Mouse (Mus musculus) heart, adult 2 months (tissue): ENCODE measurements around the gene Coa6. TPM values are rescaled to one million over a fixed set of nuclear protein-coding genes. Genes with fewer than 3 reads are reported as not detected.

Source experiments
- DNase-seq, 2 experiments: peaks; one replicate each; pipeline ENCODE4 v3.0.0; 2021
- H3K27ac ChIP-seq: fragments of 200-600 bp; 2 replicates; pipeline ENCODE4 v1.8.1; 2022
- H3K27me3 ChIP-seq: fragments of 200-500 bp; 2 replicates; pipeline ENCODE4 v1.6.1; 2012; ENCODE audit warnings: mild to moderate bottlenecking, low read length, inconsistent platforms, mixed read lengths; ENCODE audit not compliant: control insufficient read depth, insufficient read depth
- H3K36me3 ChIP-seq: fragments of 200-500 bp; 2 replicates; pipeline ENCODE4 v1.6.1; 2012; ENCODE audit warnings: low read length, inconsistent platforms; ENCODE audit not compliant: control insufficient read depth, insufficient read depth
- H3K4me1 ChIP-seq: fragments of 200-500 bp; 2 replicates; pipeline ENCODE4 v1.6.1; 2011; ENCODE audit warnings: low read length; ENCODE audit not compliant: control insufficient read depth, insufficient read depth
- H3K4me3 ChIP-seq: fragments of 200-600 bp; 2 replicates; pipeline ENCODE4 v1.8.1; 2022
- H3K79me2 ChIP-seq: fragments of 200-500 bp; replicated peaks from 2 replicates; pipeline ENCODE4 v1.6.1; 2012; ENCODE audit warnings: mild to moderate bottlenecking, inconsistent platforms, low read length, moderate library complexity, mixed read lengths; ENCODE audit not compliant: control insufficient read depth, insufficient read depth
- H3K9ac ChIP-seq: fragments of 200-500 bp; 2 replicates; pipeline ENCODE4 v1.6.1; 2012; ENCODE audit warnings: low read depth, mild to moderate bottlenecking, control low read depth, inconsistent platforms, low read length, mixed read lengths
- CTCF ChIP-seq: fragments of 200-600 bp; IDR thresholded peaks from 2 replicates; pipeline ENCODE4 v1.8.1; 2022; ENCODE audit warnings: antibody characterized with exemption, mild to moderate bottlenecking, moderate library complexity
- EP300 ChIP-seq: fragments of 200-500 bp; IDR thresholded peaks from 2 replicates; pipeline ENCODE4 v1.6.1; 2011; ENCODE audit warnings: low read depth, low read length, control low read depth; ENCODE audit not compliant: insufficient read depth
- POLR2A ChIP-seq: fragments of 200-500 bp; IDR thresholded peaks from 2 replicates; pipeline ENCODE4 v1.6.1; 2011; ENCODE audit warnings: mild to moderate bottlenecking, low read depth, low read length, control low read depth; ENCODE audit not compliant: insufficient read depth
- WGBS: fragments of 180-500 bp; shearing (Covaris S2); methylation state at CpG from one replicate; pipeline ENCODE4 v1.1.7; 2018; 5-methylcytosine and 5-hydroxymethylcytosine counted together
- intact Hi-C: fragments of 180-260 bp; cut with DNase I; formaldehyde crosslinking; loops from one replicate; pipeline ENCODE4 v1.15.1; 2025
- long read RNA-seq: library from polyadenylated mRNA; stranded (forward); transcript quantifications from one replicate; pipeline ENCODE4 v2.0.0, GENCODE M21; 2021
- polyA plus RNA-seq: library from polyadenylated mRNA; depleted of rRNA; stranded (reverse); fragments of >200 nt; gene quantifications from 2 replicates; pipeline ENCODE4 v1.2.3, GENCODE M21; 2012; rRNA removed
- total RNA-seq, 2 experiments: library from RNA; stranded (reverse); gene quantifications; 2 replicates each; pipeline ENCODE4 v1.2.3; 2021

The Coa6 gene
- 10 to 100 TPM; 24.1 to 28.9 TPM for total RNA-seq
- polyA plus RNA-seq = 19.9 and 29.2 TPM in 2 replicates
- long read RNA-seq, transcript Coa6-201 (2 exons, 747 nt) = major isoform, 16 of 16 reads
- long read RNA-seq, partial matches to known transcripts = 0 of 16 reads
- long read RNA-seq, other reads (novel, unspliced or antisense) = 0 of 16 reads

GRCm38 (mm10) chr8:126422174-126422919, at the start of gene Coa6:
Coa6 (plus strand) TSS chr8:126422515.
- peaks cover 2% of the 10 kb centered on the region for H3K4me1 ChIP-seq
- TF ChIP-seq POLR2A (peak; percentile 78), EP300 (no peak), CTCF (no peak)
- intact Hi-C loops = loop anchor here (5.0 kb wide), 1 partner anchor 515 kb away; no protein-coding TSS in a partner anchor
- no peaks in the 10 kb centered on the region for H3K27me3 ChIP-seq
- no peaks in the 10 kb centered on the region for H3K79me2 ChIP-seq
- peak within 1 kb of the TSS; percentile 85 for H3K4me3 ChIP-seq
- peak within 1 kb of the TSS; percentile 91 for H3K27ac ChIP-seq
- under 1% methylated on average over 61 of the region's 61 CpGs for WGBS
- H3K9ac ChIP-seq = peak within 1 kb of the TSS; percentile 97
- H3K36me3 ChIP-seq = no peaks in the 10 kb centered on the region
- peak; percentile 98 to 99 for DNase-seq

- Histone ChIP-seq H3K4me3 (no peak overlapping the region), H3K36me3 (no peaks in the 10 kb centered on the region), H3K27ac (no peak overlapping the region), H3K9ac (no peak overlapping the region), H3K79me2 (no peaks in the 10 kb centered on the region), H3K27me3 (peaks cover 3% of the 10 kb centered on the region), H3K4me1 (no peaks in the 10 kb centered on the region)
- TF ChIP-seq POLR2A (no peak), CTCF (no peak), EP300 (no peak)
- 74% methylated on average over 6 of the region's 6 CpGs for WGBS
- DNase-seq = no peak
- intact Hi-C loops = no loop called here
Measured at GRCm38 (mm10) chr8:126379580-126379979, 42.7 kb upstream of the Coa6 start.

GRCm38 (mm10) chr8:126380141-126380540, 42.2 kb upstream of the Coa6 start:
- intact Hi-C loops = loop anchor here (10.0 kb wide), 1 partner anchor 125 kb away; no protein-coding TSS in a partner anchor
- no peaks in the 10 kb centered on the region for H3K79me2 ChIP-seq
- no peak for DNase-seq
- no peak overlapping the region for H3K4me3 ChIP-seq
- no peak overlapping the region for H3K27ac ChIP-seq
- TF ChIP-seq CTCF (no peak), EP300 (no peak), POLR2A (no peak)
- H3K9ac ChIP-seq = no peak overlapping the region
- WGBS = 24% methylated on average over 2 of the region's 2 CpGs
- H3K36me3 ChIP-seq = no peaks in the 10 kb centered on the region
- H3K4me1 ChIP-seq = no peaks in the 10 kb centered on the region
- peaks cover 3% of the 10 kb centered on the region for H3K27me3 ChIP-seq

- H3K27ac ChIP-seq = no peak overlapping the region
- H3K9ac ChIP-seq = no peak overlapping the region
- DNase-seq = no peak
- H3K27me3 ChIP-seq = peaks cover 3% of the 10 kb centered on the region
- no peaks in the 10 kb centered on the region for H3K79me2 ChIP-seq
- intact Hi-C loops = loop anchor here (10.0 kb wide), 1 partner anchor 126 kb away; no protein-coding TSS in a partner anchor
- no peaks in the 10 kb centered on the region for H3K4me1 ChIP-seq
- TF ChIP-seq POLR2A (no peak), EP300 (no peak), CTCF (no peak)
- 79% methylated on average over 7 of the region's 7 CpGs for WGBS
- H3K36me3 ChIP-seq = no peaks in the 10 kb centered on the region
- H3K4me3 ChIP-seq = no peak overlapping the region
Measured at GRCm38 (mm10) chr8:126381299-126381698, 41.0 kb upstream of the Coa6 start.

- Histone ChIP-seq H3K79me2 (no peaks in the 10 kb centered on the region), H3K27me3 (no peaks in the 10 kb centered on the region; the same call in 1 of the 2 replicates), H3K9ac (no peak overlapping the region), H3K36me3 (no peaks in the 10 kb centered on the region), H3K27ac (no peak overlapping the region), H3K4me1 (no peaks in the 10 kb centered on the region), H3K4me3 (no peak overlapping the region)
- DNase-seq = no peak
- TF ChIP-seq POLR2A (no peak), CTCF (no peak), EP300 (no peak)
- intact Hi-C loops = loop anchor here (10.0 kb wide), 1 partner anchor 127 kb away; no protein-coding TSS in a partner anchor
- 33% methylated on average over 14 of the region's 14 CpGs for WGBS
Measured at GRCm38 (mm10) chr8:126382216-126382615, 40.1 kb upstream of the Coa6 start.

GRCm38 (mm10) chr8:126382749-126383148, 39.6 kb upstream of the Coa6 start:
- Histone ChIP-seq H3K4me3 (no peak overlapping the region), H3K79me2 (no peaks in the 10 kb centered on the region), H3K9ac (no peak overlapping the region), H3K4me1 (no peaks in the 10 kb centered on the region), H3K36me3 (no peaks in the 10 kb centered on the region), H3K27ac (no peak overlapping the region), H3K27me3 (no peaks in the 10 kb centered on the region; the same call in 1 of the 2 replicates)
- 62% methylated on average over 5 of the region's 5 CpGs for WGBS
- no peak for TF ChIP-seq EP300
- peak; percentile 59 for TF ChIP-seq CTCF
- intact Hi-C loops = loop anchor here (10.0 kb wide), 1 partner anchor 128 kb away; no protein-coding TSS in a partner anchor
- no peak for DNase-seq
